Mouse (Mus musculus): ENCODE results near the gene Rhof. TPM values are rescaled to one million over a fixed set of nuclear protein-coding genes. Genes with fewer than 3 reads are reported as not detected.

The Rhof gene
- 49.0 TPM for polyA plus RNA-seq (2015; fragmentation: Illumina TruSeq; extraction: RNeasy Lipid Tissue Mini Kit (QIAGEN cat#74804); ENCODE audit: insufficient read depth, low replicate concordance)

DNA sequence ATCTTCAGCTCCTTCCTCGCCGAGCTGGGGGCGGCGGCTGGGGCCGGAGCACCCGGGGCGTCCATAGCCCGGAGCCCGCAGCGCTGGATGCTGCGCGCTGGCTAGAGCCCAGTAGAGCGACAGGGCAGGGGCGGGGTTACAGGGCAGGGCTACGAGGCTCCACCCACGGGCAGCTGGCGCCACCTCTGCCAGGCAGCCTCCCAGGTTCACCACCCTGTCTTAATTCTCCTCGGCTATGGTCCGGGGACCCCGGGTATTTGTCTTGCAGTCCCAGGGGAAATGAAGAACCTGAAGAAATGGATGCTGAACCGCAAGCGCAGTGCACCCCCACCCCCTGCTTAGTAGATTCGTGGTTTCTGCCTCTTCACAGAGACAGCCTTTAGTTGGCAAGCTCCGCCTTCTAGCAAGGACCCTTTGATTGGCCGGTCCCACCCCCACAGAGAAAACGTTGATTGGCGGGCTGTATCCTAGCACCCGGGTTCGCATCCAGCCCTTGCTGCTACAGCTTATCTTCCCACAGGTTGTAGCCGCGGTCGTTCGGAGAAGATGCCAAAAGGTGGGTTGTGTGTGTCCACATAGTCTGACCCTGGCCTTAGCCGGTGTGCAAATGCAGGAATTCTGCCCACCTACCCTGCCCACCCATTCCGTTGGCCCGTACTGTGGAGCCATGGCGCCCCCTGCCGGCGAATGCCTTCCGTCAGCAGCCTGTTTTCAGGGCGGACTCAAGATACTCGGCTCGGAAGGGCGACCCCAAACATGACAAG lies at the start of gene Rhof:
Rhof (minus strand) TSS at position 385 of the 764 bp plus-strand sequence.

DNA sequence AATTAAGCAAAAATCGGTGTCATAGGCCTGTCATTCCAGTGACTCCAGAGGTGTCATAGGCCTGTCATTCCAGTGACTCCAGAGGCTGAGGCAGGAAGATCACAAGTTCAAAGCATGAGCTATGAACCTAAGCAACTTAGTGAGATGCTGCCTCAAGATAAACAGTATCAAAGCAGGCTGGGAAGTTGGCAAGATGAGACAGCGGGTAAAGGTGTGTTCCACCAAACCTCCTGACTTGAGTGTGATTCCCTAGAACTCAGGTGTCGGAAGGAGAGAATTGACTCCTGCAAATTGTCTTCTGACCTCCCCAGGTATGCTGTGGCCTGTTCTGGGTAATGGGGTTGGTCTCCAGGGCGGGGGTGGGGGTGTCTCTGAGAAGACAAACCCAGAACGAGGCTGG lies 36.8 kb upstream of the Rhof start, which contains the start of gene Psmd9:
Psmd9 (plus strand) TSS at position 130 of the 400 bp plus-strand sequence.

DNA sequence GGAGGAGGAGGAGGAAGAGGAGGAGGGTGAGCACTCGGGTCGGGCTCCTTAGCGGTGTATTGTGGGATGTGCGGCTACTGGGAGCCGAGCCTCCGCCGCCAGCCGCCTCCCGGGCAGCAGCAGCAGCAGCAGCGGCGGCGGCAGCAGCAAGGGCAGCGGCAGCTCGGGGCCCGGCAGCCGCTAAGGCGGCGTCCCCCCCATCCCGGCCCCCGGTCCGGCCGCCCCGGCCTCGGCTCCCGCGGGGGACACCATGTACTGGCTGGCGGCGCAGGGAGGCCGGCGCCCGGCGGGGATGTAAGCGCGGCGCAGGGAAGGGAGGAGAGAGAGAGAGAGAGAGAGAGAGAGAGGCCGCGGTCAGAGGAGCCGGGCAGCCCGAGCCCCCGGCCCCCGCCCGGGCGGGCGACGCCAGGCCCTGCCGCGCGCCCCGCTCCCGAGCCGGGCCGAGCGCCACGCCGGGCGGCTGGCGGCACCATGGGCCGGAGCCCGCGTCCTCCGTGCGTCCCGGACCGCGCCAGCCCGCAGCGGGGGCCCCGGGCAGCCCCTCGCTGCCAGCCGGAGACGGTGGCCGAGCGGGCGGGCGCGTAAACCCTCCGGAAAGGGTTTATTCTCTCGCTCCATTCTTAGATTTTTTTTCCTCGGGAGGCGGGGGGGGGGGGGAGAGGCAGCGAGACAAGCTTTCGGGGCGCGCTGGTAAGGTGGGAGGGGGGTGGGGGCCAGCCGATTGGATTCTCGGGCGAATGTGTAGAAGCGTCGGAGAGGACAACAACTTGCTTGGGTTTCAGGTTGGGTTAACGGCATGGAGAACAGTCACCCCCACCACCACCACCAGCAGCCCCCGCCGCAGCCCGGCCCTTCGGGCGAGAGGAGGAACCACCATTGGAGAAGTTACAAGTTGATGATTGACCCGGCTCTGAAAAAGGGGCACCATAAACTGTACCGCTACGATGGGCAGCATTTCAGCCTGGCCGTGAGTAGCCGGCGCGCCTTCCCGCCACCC lies 10.0 kb upstream of the Rhof start, which contains the start of gene Setd1b:
Setd1b (plus strand) TSS at position 33 of the 997 bp plus-strand sequence.

GRCm38 (mm10) chr5:123068115-123068514 lies 64.4 kb downstream of the Rhof start, which contains the start of gene Tmem120b:
TSS of gene Tmem120b (plus strand) at chr5:123068415.

Other genes with a start within 250 kb of the Rhof start
- gene Kdm2b, start 142.9 kb downstream of the Rhof start, polyA plus RNA-seq (2015; fragmentation: Illumina TruSeq; extraction: RNeasy Lipid Tissue Mini Kit (QIAGEN cat#74804); ENCODE audit: insufficient read depth, low replicate concordance): 37.9 TPM
- gene Orai1, start 117.6 kb downstream of the Rhof start, polyA plus RNA-seq (2015; fragmentation: Illumina TruSeq; extraction: RNeasy Lipid Tissue Mini Kit (QIAGEN cat#74804); ENCODE audit: insufficient read depth, low replicate concordance): 5.3 TPM
- gene Morn3, start 85.7 kb downstream of the Rhof start, polyA plus RNA-seq (2015; fragmentation: Illumina TruSeq; extraction: RNeasy Lipid Tissue Mini Kit (QIAGEN cat#74804); ENCODE audit: insufficient read depth, low replicate concordance): not detected
- gene Tmem120b, start 64.3 kb downstream of the Rhof start, polyA plus RNA-seq (2015; fragmentation: Illumina TruSeq; extraction: RNeasy Lipid Tissue Mini Kit (QIAGEN cat#74804); ENCODE audit: insufficient read depth, low replicate concordance): 8.3 TPM
- gene Setd1b, start 9.5 kb upstream of the Rhof start, polyA plus RNA-seq (2015; fragmentation: Illumina TruSeq; extraction: RNeasy Lipid Tissue Mini Kit (QIAGEN cat#74804); ENCODE audit: insufficient read depth, low replicate concordance): 16.1 TPM
- 8.7 TPM for gene Psmd9, start 36.7 kb upstream of the Rhof start, polyA plus RNA-seq (2015; fragmentation: Illumina TruSeq; extraction: RNeasy Lipid Tissue Mini Kit (QIAGEN cat#74804); ENCODE audit: insufficient read depth, low replicate concordance)
- not detected for gene Hpd, start 50.0 kb upstream of the Rhof start, polyA plus RNA-seq (2015; fragmentation: Illumina TruSeq; extraction: RNeasy Lipid Tissue Mini Kit (QIAGEN cat#74804); ENCODE audit: insufficient read depth, low replicate concordance)
- gene Wdr66, start 119.4 kb upstream of the Rhof start, polyA plus RNA-seq (2015; fragmentation: Illumina TruSeq; extraction: RNeasy Lipid Tissue Mini Kit (QIAGEN cat#74804); ENCODE audit: insufficient read depth, low replicate concordance): 5.5 TPM
- 25.6 TPM for gene Bcl7a, start 211.1 kb upstream of the Rhof start, polyA plus RNA-seq (2015; fragmentation: Illumina TruSeq; extraction: RNeasy Lipid Tissue Mini Kit (QIAGEN cat#74804); ENCODE audit: insufficient read depth, low replicate concordance)